Mouse (Mus musculus): ENCODE measurements at regions not wholly inside any gene's neighbourhood (a gene's known extent, or its start where the extent isn't known, plus 50 kb on each side); places are given as distances from the start of the nearest gene placed in this dataset.

DNA sequence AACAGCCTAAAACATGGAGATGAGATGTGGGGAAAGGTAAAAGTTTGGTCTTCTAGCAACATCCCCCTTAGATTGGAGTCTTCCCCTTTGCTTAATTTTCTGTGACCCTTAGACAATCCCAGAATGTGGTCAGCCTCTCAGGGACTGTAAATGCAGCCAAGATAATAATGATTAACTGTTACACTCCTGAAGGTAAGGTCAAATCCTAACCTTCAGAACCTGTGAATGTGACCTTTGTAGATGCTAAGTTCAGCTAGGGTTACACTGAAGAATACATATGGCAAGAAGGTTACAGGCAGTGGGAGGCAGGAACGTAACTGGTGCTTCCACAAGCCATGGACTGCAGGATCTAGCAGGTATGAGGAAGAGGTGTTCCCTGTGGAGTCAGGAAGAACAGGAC lies 1342.2 kb upstream of the A1bg start:
- TF ChIP-seq POLR2A (IDR thresholded peaks at IDR 0.05; ENCODE audit: control insufficient read depth, low read depth, low read length) (no peak), CTCF (IDR thresholded peaks at IDR 0.05; ENCODE audit: control insufficient read depth, insufficient read depth, insufficient replicate concordance, low read depth, low read length) (no peak)

Measured in testis, adult 2 months (tissue).